Mouse (Mus musculus) cerebellum, adult 9-10 months (tissue): ENCODE measurements at regions not wholly inside any gene's neighbourhood (a gene's known extent, or its start where the extent isn't known, plus 50 kb on each side); places are given as distances from the start of the nearest gene placed in this dataset.

ENCODE experiments used
- DNase-seq: peaks from one replicate; pipeline ENCODE4 v3.0.0; 2022

DNA sequence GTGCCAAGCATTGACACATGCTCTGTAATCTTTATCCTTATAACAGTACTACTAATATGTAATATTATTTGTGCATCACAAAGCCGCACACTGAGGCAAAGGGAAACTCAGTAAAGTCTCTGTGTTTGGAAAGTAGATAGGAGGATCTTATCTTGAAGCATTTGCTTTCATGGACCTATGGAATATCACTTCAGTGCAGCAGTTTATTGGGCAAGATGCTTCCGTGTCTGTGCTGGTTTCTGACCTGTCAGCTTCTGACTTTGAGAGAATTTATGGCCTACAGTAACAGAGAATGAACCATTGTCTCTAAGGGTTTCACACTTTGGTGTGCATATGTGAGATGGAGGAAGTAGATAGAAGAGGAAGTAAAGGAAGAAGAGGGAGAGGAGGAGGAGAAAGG lies 74.0 kb upstream of the Far2 start:
- no peak for DNase-seq

DNA sequence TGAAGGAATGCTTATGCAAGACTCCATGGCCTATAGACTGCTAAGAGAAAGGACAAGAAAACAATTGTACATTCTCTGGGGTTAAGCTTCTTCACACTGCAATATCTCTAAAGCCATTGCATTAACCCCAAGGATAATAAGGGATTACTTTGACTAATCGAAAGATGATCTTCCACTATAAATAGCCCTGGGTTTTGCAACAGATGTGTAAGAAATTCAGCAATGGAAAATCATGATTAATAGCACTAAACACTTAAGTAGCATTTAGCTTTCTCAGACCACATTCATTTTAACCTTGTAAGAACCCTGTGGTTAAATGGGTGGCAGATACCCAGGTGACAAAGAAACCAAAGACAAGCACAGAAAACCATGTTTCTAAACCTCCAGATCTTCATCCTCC lies 71.1 kb upstream of the Far2 start:
- DNase-seq, result no peak

GRCm38 (mm10) chr6:147989381-147989780 lies 57.7 kb upstream of the Far2 start:
- no peak for DNase-seq
